Mouse (Mus musculus): ENCODE data around the gene Stac3.

The Stac3 gene

DNA sequence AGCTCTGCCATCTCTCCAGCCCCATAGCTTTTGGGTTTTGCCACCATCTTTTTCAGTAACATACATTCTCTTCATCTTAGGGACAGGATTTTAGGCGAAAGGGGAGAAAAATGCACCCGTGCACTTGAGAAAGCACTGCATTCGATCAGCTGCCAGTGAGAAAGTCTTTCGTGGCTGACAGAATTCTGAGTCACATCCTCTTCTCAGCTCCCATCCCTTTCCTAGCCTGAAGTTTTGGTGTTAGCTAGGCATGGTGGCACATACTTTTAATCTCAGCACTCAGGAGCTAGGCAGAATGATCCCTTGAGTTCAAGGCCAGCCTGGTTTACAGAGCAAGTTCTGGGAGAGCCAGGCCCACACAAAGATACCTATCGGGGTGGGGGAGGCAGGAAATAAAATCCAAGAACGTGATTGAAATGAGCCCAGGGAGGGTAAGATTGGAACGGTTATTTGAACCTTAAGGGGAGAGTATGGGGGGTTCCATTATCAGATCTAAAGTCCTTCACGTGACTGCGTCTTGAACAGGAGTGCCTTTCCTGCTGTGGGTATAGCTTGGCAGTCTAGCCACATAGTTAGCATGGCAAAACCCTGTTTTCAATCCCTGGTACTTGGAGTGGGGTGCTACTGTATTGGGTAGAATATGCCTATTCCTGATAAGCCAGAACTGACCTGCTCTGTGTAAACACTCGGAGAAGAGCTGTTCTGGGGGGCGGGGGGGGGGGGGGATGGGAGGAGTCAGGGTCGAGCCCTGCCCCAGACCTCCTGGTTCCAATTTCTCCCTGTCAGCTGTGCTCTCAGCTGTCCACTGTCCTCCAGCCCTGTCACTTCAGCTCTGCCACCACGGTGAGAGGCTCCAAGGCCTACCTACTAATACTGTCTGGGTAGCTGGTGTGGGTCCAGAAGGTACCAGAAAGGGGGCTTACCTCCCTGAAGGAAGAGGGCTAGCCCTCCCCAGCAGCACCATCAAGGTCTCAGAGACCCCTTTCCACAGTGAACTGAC, at the start of gene Stac3:
Gene Stac3 (plus strand): TSS at position 793 of the 1,000 bp plus-strand sequence.
- DNase-seq = no peak

GRCm38 (mm10) chr10:127453701-127454100, 47.8 kb upstream of the Stac3 start:
- no peak for DNase-seq

GRCm38 (mm10) chr10:127462411-127463096, 38.9 kb upstream of the Stac3 start:
- DNase-seq = no peak

DNA sequence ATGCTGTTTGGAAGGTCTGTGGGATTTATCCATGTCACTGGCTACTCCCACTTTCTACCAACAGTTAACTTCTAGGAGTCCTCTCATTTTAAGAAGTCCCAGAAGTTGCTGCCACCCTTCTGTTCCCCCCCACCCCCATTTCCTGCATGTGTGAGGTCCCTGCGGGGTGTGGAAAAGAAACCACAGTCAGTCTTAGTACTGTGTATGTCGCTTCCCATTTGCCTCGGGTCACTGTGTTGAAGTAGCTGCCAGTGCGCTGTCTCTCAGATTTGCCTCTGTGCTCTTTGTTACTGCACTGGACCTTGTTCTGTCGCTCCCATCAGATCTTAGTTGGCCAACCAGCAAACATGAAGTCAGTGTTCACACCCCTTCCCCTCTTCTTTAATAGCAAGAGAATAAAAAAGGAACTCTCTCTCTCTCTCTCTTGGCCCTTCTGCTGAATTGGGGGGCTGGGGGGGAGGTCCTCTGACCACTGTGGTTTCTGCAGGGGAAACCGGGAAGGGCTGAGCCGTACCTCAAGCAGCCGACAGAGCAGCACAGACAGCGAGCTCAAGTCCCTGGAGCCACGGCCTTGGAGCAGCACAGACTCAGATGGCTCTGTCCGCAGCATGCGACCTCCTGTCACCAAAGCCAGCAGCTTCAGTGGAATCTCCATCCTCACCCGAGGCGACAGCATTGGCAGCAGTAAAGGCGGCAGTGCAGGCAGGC, 30.1 kb upstream of the Stac3 start:
- peak; percentile 55 for DNase-seq

- no peak for DNase-seq
Measured at GRCm38 (mm10) chr10:127472722-127473121, 28.8 kb upstream of the Stac3 start.

DNA sequence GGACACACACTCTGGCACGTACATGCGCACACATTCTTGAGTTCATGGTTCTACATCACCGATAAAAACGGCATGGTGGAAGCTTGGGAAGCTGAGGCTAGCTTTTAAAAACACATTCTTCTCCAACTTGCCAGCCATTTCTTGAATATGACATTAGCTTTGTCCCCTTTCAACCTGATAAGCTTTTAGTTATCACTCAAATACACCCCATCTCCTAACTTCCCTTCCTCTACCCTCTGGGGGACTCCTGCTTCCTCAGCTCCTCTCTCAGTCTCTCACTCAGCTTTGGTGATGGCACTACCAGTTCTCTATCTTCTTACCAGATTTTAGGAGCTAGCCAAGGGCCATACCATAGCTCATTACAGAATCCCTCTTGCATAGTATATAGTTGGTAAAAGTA, 26.3 kb upstream of the Stac3 start:
- no peak for DNase-seq

DNA sequence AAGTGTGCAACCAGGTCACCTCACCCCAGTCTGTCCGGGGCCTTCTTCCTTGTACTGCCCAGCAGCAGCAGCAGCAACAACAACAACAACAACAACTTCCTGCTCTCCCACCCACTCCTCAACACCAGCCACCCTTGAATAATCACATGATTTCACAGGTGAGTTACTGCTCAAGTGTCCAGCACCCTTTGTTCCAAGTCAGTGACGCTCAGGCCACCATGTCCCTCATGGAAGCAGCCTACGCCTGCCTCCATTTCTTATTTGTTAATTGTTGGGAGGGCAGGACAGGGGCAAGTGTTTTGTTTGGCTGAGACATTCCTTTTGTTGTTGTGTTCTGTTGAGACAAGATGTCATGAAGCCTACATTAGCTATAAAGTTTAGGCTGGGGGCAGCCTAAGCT, 24.9 kb upstream of the Stac3 start:
- no peak for DNase-seq

- DNase-seq = no peak
Measured at GRCm38 (mm10) chr10:127477301-127477700, 24.2 kb upstream of the Stac3 start.

DNA sequence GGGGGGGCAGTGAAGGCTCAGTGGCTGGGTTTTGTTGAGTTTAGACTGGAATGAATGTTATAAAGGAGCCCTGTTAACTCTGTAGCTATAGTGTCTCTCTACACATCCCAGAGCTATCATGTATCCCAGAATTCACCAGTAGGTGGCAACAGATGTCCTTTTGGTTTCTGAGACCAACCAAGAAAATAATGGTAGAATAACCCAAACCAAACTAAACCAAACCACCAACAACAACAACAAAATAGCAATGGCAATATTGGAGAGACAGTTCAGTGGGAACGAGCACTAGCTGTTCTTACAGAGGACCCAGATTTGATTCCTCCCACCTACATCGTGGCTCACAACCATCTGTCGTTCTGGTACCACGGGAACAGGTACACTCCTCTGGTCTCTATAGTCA, 22.4 kb upstream of the Stac3 start:
- DNase-seq = peak; percentile 24

GRCm38 (mm10) chr10:127480833-127481813, 20.4 kb upstream of the Stac3 start:
- no peak for DNase-seq

GRCm38 (mm10) chr10:127485235-127485634, 16.3 kb upstream of the Stac3 start:
- DNase-seq = no peak

DNA sequence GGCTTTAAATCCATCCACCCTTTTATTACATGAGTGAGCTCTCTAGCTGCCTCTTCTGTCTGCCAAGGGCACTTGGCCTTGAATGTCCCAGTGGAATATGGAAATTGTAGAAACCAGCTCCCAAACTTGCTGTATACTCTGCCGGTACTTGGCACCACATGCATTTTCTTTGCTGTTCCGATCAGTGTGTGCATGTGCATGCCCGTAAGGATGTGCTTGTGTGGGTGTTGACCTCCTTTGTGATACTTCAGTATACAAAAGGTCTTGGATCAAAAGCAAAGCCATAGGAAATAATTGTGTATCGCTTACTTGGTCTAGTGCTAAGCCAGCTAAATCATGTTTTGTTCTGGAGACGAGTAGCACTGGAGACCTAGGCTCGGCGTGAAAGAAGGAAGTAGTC, 12.6 kb upstream of the Stac3 start:
- DNase-seq = no peak

GRCm38 (mm10) chr10:127490160-127491127, 11.0 kb upstream of the Stac3 start:
- no peak for DNase-seq

GRCm38 (mm10) chr10:127491128-127491512, 10.4 kb upstream of the Stac3 start:
- DNase-seq = no peak

- DNase-seq = no peak
Measured at GRCm38 (mm10) chr10:127492118-127492517, 9.4 kb upstream of the Stac3 start.

- no peak for DNase-seq
Measured at GRCm38 (mm10) chr10:127496156-127496555, 5.3 kb upstream of the Stac3 start.

DNA sequence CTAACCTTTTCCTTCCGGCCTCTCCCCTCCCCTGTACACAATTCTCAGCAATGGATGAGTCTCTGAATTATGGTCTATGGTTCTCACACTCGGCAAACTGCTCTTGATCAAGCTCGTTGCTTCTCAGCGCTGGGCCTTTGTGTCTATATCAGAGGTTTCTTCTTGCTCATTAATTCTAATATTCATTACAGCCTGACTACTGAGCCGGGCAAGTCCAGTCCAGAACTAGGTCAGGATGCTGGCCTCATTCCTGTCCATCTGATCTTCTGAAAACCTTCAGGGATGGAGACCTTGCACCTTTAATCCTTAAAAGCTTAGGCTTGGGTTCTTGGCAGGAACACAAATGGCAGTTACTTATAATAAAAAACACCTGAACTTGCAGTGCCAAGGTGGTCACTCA, 2.0 kb upstream of the Stac3 start:
- no peak for DNase-seq

DNA sequence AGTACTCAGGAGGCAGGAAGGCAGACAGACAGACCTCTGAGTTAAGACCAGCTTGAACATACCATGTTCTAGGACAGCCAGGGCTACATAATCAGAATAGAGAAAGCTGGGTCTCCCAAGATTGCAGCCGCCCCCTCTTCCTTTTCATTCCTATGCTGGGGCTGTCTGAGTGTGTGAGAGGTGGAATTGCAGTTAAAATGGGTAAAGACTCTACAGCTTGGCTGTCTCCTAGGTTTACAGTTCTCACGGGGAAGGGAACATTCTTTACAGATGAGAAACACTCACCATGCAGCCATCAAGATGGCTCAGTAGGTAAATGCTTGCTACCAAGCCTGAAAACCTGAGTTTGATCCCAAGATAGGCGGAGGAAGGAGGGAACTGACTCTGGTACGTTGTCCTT, 1.4 kb upstream of the Stac3 start:
- no peak for DNase-seq

GRCm38 (mm10) chr10:127508239-127508638, 6.8 kb downstream of the Stac3 start:
- DNase-seq = peak; percentile 95

- DNase-seq = peak; percentile 96
Measured at GRCm38 (mm10) chr10:127509051-127509836, 7.8 kb downstream of the Stac3 start.

Measured in thymus, postnatal 4 days (tissue).